Mouse (Mus musculus) neural tube, embryonic 12.5 days (tissue): Measurements from ENCODE around the gene Akna. TPM values are rescaled to one million over a fixed set of nuclear protein-coding genes. Genes with fewer than 3 reads are reported as not detected.

Source experiments
- ATAC-seq: fragments of 200-750 bp; cut with Nextera tagmentation; 2 replicates; pipeline ENCODE4 v1.8.0; 2017; ENCODE audit warnings: low read depth, mild to moderate bottlenecking, moderate TSS enrichment, moderate library complexity; ENCODE audit not compliant: low FRiP score
- H3K27ac ChIP-seq: fragments of 300-500 bp; sonication (generic); 2 replicates; pipeline ENCODE4 v1.5.1; 2016
- H3K27me3 ChIP-seq: fragments of 300-500 bp; sonication (generic); replicated peaks from 2 replicates; pipeline ENCODE4 v1.6.1; 2016; ENCODE audit warnings: mild to moderate bottlenecking
- H3K36me3 ChIP-seq: fragments of 300-500 bp; sonication (generic); 2 replicates; pipeline ENCODE4 v1.6.1; 2016; ENCODE audit warnings: mild to moderate bottlenecking
- H3K4me1 ChIP-seq: fragments of 300-500 bp; sonication (generic); 2 replicates; pipeline ENCODE4 v1.6.1; 2016
- H3K4me2 ChIP-seq: fragments of 300-500 bp; sonication (generic); replicated peaks from 2 replicates; pipeline ENCODE4 v1.6.1; 2016; ENCODE audit warnings: mild to moderate bottlenecking
- H3K4me3 ChIP-seq: fragments of 300-500 bp; sonication (generic); 2 replicates; pipeline ENCODE4 v1.5.1; 2016
- H3K9ac ChIP-seq: fragments of 300-500 bp; sonication (generic); 2 replicates; pipeline ENCODE4 v1.6.1; 2016; ENCODE audit warnings: mild to moderate bottlenecking
- H3K9me3 ChIP-seq: fragments of 300-500 bp; sonication (generic); 2 replicates; pipeline ENCODE4 v1.6.1; 2016; ENCODE audit warnings: mild to moderate bottlenecking
- WGBS: fragments of 180-500 bp; shearing (Covaris S2); methylation state at CpG from one replicate; pipeline ENCODE4 v1.1.7; 2016; 5-methylcytosine and 5-hydroxymethylcytosine counted together
- polyA plus RNA-seq: library from polyadenylated mRNA; unstranded; fragments of >200 nt; fragmentation: Nextera tagmentation; extraction: Ambion mirVana; gene quantifications from 2 replicates; pipeline ENCODE4 v1.2.1, GENCODE M21; 2016

The Akna gene
- polyA plus RNA-seq, 1 experiment from 2014 or later: 7.5 TPM

- Histone ChIP-seq H3K9me3 (no peaks in the 10 kb centered on the region), H3K4me1 (peaks cover 25% of the 10 kb centered on the region), H3K36me3 (peaks cover 17% of the 10 kb centered on the region), H3K4me2 (no peak overlapping the region; the same call in 1 of the 2 replicates), H3K27ac (0 out of 2 replicates have a peak overlapping the region, but pooled peaks have one; percentile 32), H3K4me3 (no peak overlapping the region), H3K9ac (no peak overlapping the region), H3K27me3 (no peaks in the 10 kb centered on the region)
- ATAC-seq: peak; percentile 76
- WGBS: 49% methylated on average over 11 of the region's 11 CpGs
These were observed 13.1 kb downstream of the Akna start for GRCm38 (mm10) chr4:63389887-63390528.

GRCm38 (mm10) chr4:63389121-63389886 is 13.8 kb downstream of the Akna start:
- H3K27ac ChIP-seq: no peak overlapping the region; the same call in 1 of the 2 replicates
- peaks cover 10% of the 10 kb centered on the region for H3K36me3 ChIP-seq
- H3K9ac ChIP-seq: 0 out of 2 replicates have a peak overlapping the region, but pooled peaks have one; percentile 3
- H3K4me1 ChIP-seq: peaks cover 25% of the 10 kb centered on the region
- no peak overlapping the region for H3K4me3 ChIP-seq
- no peak overlapping the region; the same call in 1 of the 2 replicates for H3K4me2 ChIP-seq
- no peaks in the 10 kb centered on the region for H3K9me3 ChIP-seq
- peak; percentile 77 for ATAC-seq
- no peaks in the 10 kb centered on the region for H3K27me3 ChIP-seq
- 24% methylated on average over 8 of the region's 8 CpGs for WGBS

GRCm38 (mm10) chr4:63388029-63388428 is 15.1 kb downstream of the Akna start:
- WGBS: 72% methylated on average over 6 of the region's 6 CpGs
- no peak overlapping the region for H3K27ac ChIP-seq

GRCm38 (mm10) chr4:63385784-63386183 is 17.4 kb downstream of the Akna start:
- H3K4me1 ChIP-seq: peaks cover 25% of the 10 kb centered on the region

More at GRCm38 (mm10) chr4:63388029-63388428, 15.1 kb downstream of the Akna start:
- no peak overlapping the region for H3K4me3 ChIP-seq
- H3K9me3 ChIP-seq: no peaks in the 10 kb centered on the region
- peaks cover 13% of the 10 kb centered on the region for H3K36me3 ChIP-seq
- H3K4me2 ChIP-seq: no peak overlapping the region
- peaks cover 25% of the 10 kb centered on the region for H3K4me1 ChIP-seq
- no peak for ATAC-seq
- no peaks in the 10 kb centered on the region for H3K27me3 ChIP-seq
- H3K9ac ChIP-seq: no peak overlapping the region

GRCm38 (mm10) chr4:63385253-63385652 is 17.9 kb downstream of the Akna start:
- peaks cover 24% of the 10 kb centered on the region for H3K4me1 ChIP-seq
- no peak for ATAC-seq
- no peak overlapping the region for H3K4me3 ChIP-seq
- no peaks in the 10 kb centered on the region for H3K9me3 ChIP-seq
- 89% methylated on average over 3 of the region's 3 CpGs for WGBS
- H3K27ac ChIP-seq: no peak overlapping the region
- H3K9ac ChIP-seq: no peak overlapping the region
- no peaks in the 10 kb centered on the region for H3K27me3 ChIP-seq
- peaks cover 30% of the 10 kb centered on the region for H3K36me3 ChIP-seq
- H3K4me2 ChIP-seq: no peak overlapping the region

More at GRCm38 (mm10) chr4:63385784-63386183, 17.4 kb downstream of the Akna start:
- no peak overlapping the region for H3K4me3 ChIP-seq
- H3K4me2 ChIP-seq: no peak overlapping the region
- no peaks in the 10 kb centered on the region for H3K27me3 ChIP-seq
- H3K9ac ChIP-seq: no peak overlapping the region
- H3K36me3 ChIP-seq: peaks cover 28% of the 10 kb centered on the region
- no peaks in the 10 kb centered on the region for H3K9me3 ChIP-seq
- 86% methylated on average over 11 of the region's 11 CpGs for WGBS
- ATAC-seq: no peak
- no peak overlapping the region for H3K27ac ChIP-seq

GRCm38 (mm10) chr4:63384262-63384661 is 18.9 kb downstream of the Akna start:
- Histone ChIP-seq H3K4me3 (no peak overlapping the region), H3K36me3 (peaks cover 40% of the 10 kb centered on the region), H3K9me3 (no peaks in the 10 kb centered on the region), H3K27ac (no peak overlapping the region), H3K27me3 (no peaks in the 10 kb centered on the region), H3K4me2 (no peak overlapping the region), H3K9ac (no peak overlapping the region), H3K4me1 (peaks cover 14% of the 10 kb centered on the region)
- ATAC-seq: no peak
- 90% methylated on average over 4 of the region's 4 CpGs for WGBS

GRCm38 (mm10) chr4:63383474-63383873 is 19.7 kb downstream of the Akna start:
- WGBS: 77% methylated on average over 12 of the region's 12 CpGs
- no peak for ATAC-seq
- no peaks in the 10 kb centered on the region for H3K9me3 ChIP-seq
- no peak overlapping the region for H3K9ac ChIP-seq
- no peaks in the 10 kb centered on the region for H3K27me3 ChIP-seq
- H3K27ac ChIP-seq: no peak overlapping the region
- no peak overlapping the region for H3K4me2 ChIP-seq
- H3K36me3 ChIP-seq: peaks cover 47% of the 10 kb centered on the region
- H3K4me3 ChIP-seq: no peak overlapping the region
- peaks cover 6% of the 10 kb centered on the region; the same call in 1 of the 2 replicates for H3K4me1 ChIP-seq

- Histone ChIP-seq H3K9me3 (no peaks in the 10 kb centered on the region), H3K27me3 (no peaks in the 10 kb centered on the region), H3K4me3 (no peak overlapping the region), H3K4me1 (no peaks in the 10 kb centered on the region), H3K27ac (no peak overlapping the region), H3K36me3 (peaks cover 52% of the 10 kb centered on the region), H3K9ac (no peak overlapping the region), H3K4me2 (no peak overlapping the region)
- WGBS: 94% methylated on average over 4 of the region's 4 CpGs
- ATAC-seq: no peak
These were observed 20.3 kb downstream of the Akna start for GRCm38 (mm10) chr4:63382676-63383369.

GRCm38 (mm10) chr4:63377483-63377882 is 25.7 kb downstream of the Akna start:
- Histone ChIP-seq H3K4me2 (no peak overlapping the region), H3K36me3 (peaks cover 84% of the 10 kb centered on the region), H3K4me1 (no peaks in the 10 kb centered on the region), H3K9ac (no peak overlapping the region), H3K4me3 (no peak overlapping the region), H3K27me3 (no peaks in the 10 kb centered on the region), H3K27ac (no peak overlapping the region), H3K9me3 (no peaks in the 10 kb centered on the region)
- no peak for ATAC-seq
- WGBS: 75% methylated on average over 7 of the region's 7 CpGs

GRCm38 (mm10) chr4:63375367-63375766 is 27.8 kb downstream of the Akna start:
- Histone ChIP-seq H3K9ac (no peak overlapping the region), H3K9me3 (no peaks in the 10 kb centered on the region), H3K4me2 (no peak overlapping the region), H3K36me3 (peaks cover 69% of the 10 kb centered on the region), H3K4me3 (no peak overlapping the region), H3K27ac (no peak overlapping the region), H3K27me3 (no peaks in the 10 kb centered on the region), H3K4me1 (no peaks in the 10 kb centered on the region)
- no peak for ATAC-seq
- WGBS: 93% methylated on average over 1 of the region's 1 CpGs

- Histone ChIP-seq H3K36me3 (peaks cover 62% of the 10 kb centered on the region), H3K27ac (no peak overlapping the region), H3K9ac (no peak overlapping the region), H3K27me3 (no peaks in the 10 kb centered on the region), H3K4me1 (no peaks in the 10 kb centered on the region), H3K9me3 (no peaks in the 10 kb centered on the region), H3K4me2 (no peak overlapping the region), H3K4me3 (no peak overlapping the region)
- ATAC-seq: no peak
- WGBS: 78% methylated on average over 12 of the region's 12 CpGs
These were observed 28.8 kb downstream of the Akna start for GRCm38 (mm10) chr4:63374331-63374730.

GRCm38 (mm10) chr4:63373404-63373803 is 29.8 kb downstream of the Akna start:
- Histone ChIP-seq H3K36me3 (peaks cover 60% of the 10 kb centered on the region), H3K9me3 (no peaks in the 10 kb centered on the region), H3K9ac (no peak overlapping the region), H3K27me3 (no peaks in the 10 kb centered on the region), H3K4me2 (no peak overlapping the region), H3K4me3 (no peak overlapping the region), H3K4me1 (no peaks in the 10 kb centered on the region), H3K27ac (no peak overlapping the region)
- ATAC-seq: no peak
- 91% methylated on average over 8 of the region's 8 CpGs for WGBS
